Mouse (Mus musculus) myocyte (in vitro differentiated cells): ENCODE data around the gene Clca3a2.
"Not testable (repeated sequence)": the region's sequence is repeated elsewhere in the genome, so short reads cannot be mapped to it uniquely, and the experiment has no call there.

Source experiments
- E2F4 ChIP-seq: IDR thresholded peaks from one replicate; pipeline ENCODE4 v1.6.1; 2011; ENCODE audit warnings: mild to moderate bottlenecking, control low read depth, moderate library complexity; ENCODE audit not compliant: insufficient read depth
- MYOD1 ChIP-seq, 3 experiments: IDR thresholded peaks; one replicate each; pipeline ENCODE4 v1.6.1; 2011; ENCODE audit warnings: control low read depth in 2 of 3, low read depth in 2 of 3, mild to moderate bottlenecking in 2 of 3, moderate library complexity in 1 of 3; ENCODE audit not compliant: insufficient read length in 2 of 3, control insufficient read depth in 1 of 3
- POLR2A ChIP-seq: IDR thresholded peaks from one replicate; pipeline ENCODE4 v1.6.1; 2011; ENCODE audit warnings: low read depth, mild to moderate bottlenecking, control low read depth, moderate library complexity; ENCODE audit not compliant: insufficient read length

- not testable (repeated sequence) for TF ChIP-seq E2F4; POLR2A; MYOD1 (IDR thresholded peaks at IDR 0.05; ENCODE audit: control insufficient read depth in 1 of 3, insufficient read length in 2 of 3, low read depth in 2 of 3)
Observed at GRCm38 (mm10) chr3:144747706-144748105, 71.6 kb downstream of the Clca3a2 start.
